Mouse (Mus musculus): Measurements from ENCODE around the gene Aanat. TPM values are rescaled to one million over a fixed set of nuclear protein-coding genes. Genes with fewer than 3 reads are reported as not detected.

Gene Aanat
- polyA plus RNA-seq, 1 experiment from 2014 or later, result not detected

DNA sequence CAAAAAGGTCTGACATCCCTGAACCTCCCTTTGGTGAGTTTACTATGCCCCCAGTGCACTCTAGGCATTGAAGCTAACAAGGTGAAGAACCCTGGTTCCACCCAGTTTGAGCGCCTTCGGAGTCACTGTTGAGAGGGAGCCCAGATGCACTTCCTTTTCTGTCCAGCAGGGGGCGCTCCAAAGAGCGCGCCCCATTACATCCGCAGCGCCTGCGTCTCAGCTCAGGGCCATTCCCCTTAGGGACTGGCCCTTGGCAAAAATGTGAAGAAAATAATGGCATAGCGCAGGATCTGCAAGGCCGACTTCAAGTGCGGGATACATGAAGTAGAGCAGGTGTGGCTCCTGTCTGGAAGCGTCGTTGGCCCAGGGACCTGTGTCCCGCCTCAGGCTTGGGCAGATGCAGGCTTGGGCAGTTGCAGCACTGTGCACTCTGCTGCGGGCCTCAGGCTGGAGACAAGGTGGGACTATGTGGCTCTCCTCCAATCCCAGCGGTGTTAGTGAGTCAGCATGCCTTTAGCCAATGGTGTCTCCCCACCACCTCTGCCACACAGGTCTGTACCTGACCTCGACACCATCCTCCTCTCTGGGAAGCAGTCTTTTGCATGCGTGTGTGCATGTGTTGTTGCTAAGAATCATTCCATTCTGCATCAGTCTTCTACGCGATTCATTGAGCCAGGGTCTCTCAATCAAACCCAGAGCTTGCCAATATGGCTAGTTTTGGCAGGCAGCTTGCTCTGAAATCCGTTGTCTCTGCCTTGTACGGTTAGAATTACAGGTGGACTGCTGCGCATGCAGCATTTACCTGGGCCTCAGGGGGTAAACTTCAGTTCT is 784 bp downstream of the Aanat start:
- Histone ChIP-seq H3K4me3 (ENCODE audit: inconsistent target) (no peak overlapping the region), H3K27ac (no peak overlapping the region), H3K36me3 (ENCODE audit: inconsistent target) (no peaks in the 10 kb centered on the region)

DNA sequence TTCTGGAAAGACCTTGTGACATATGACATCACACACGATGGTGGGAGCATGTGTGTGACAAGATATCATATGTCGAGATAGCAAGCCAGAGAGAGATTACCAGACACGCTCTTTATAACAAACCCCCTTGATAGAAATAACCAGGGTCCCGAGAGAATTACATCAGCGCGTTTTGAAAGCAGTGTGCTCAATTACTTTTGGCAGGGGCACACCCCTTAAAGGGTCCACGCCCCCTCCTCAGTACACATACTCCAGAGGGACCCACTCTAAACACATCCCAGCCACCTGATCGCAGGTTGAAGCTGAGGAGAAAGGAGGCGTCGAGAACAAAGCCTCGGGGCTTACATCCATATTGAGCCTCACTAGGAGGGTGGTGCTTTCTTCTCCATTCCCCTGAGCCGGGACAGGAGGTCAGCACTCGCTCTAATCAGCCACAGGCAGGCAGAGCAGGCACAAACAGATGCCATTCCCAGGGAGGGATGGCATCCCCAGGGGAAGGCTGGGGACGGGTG is 2.8 kb downstream of the Aanat start:
- H3K79me2 ChIP-seq (ENCODE audit: inconsistent target), result no peaks in the 10 kb centered on the region
- no peak overlapping the region for H3K4me3 ChIP-seq (ENCODE audit: inconsistent target)
- no peaks in the 10 kb centered on the region for H3K36me3 ChIP-seq (ENCODE audit: inconsistent target)
- no peak overlapping the region for H3K27ac ChIP-seq
- WGBS (ENCODE audit: missing documents), result 64% methylated on average over 14 of the region's 14 CpGs

More for the DNA sequence above, 784 bp downstream of the Aanat start:
- WGBS (ENCODE audit: missing documents), result 39% methylated on average over 23 of the region's 23 CpGs
- no peaks in the 10 kb centered on the region for H3K79me2 ChIP-seq (ENCODE audit: inconsistent target)

DNA sequence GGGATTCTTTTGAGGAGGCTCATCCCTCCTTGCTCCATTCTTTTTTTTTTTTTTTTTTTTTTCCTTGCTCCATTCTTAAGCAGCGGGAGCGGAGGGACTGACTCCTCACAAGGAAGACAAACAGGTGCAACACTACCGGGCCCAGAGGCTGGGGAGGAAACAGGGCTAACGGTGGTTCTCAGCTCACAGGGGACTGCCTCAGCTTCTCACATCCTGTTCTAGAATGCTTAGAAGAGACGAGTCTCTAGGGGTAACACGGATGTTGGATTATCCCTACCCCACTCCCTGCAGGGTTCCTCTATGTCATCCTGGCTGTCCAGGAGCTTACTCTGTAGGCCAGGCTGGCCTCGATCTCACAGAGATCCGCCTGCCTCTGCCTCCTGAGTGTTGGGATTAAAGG is 3.3 kb downstream of the Aanat start:
- WGBS (ENCODE audit: missing documents), result 63% methylated on average over 6 of the region's 8 CpGs
- H3K79me2 ChIP-seq (ENCODE audit: inconsistent target), result no peaks in the 10 kb centered on the region

DNA sequence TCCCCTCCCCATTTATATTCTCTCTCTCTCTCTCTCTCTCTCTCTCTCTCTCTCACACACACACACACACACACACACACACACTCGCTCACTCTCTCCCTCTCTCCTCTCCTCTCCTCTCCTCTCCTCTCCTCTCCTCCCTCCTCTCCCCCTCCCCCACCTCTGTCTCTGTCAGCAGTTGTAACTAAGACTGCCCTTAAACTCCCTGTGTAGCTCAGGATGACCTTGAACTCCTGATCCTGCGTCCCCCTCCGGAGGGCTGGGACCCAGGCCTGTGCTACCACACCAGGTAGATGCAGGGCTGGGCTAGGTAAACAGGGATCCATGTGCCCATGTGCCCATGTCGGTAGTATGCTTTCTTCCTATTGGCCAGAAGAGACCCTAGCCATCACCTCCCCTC is 5.4 kb downstream of the Aanat start:
- Histone ChIP-seq H3K4me3 (ENCODE audit: inconsistent target) (no peak overlapping the region), H3K79me2 (ENCODE audit: inconsistent target) (no peaks in the 10 kb centered on the region), H3K36me3 (ENCODE audit: inconsistent target) (no peaks in the 10 kb centered on the region), H3K27ac (no peak overlapping the region)
- WGBS (ENCODE audit: missing documents), result 96% methylated on average over 3 of the region's 4 CpGs

More for the DNA sequence above, 3.3 kb downstream of the Aanat start:
- no peak overlapping the region for H3K27ac ChIP-seq
- H3K36me3 ChIP-seq (ENCODE audit: inconsistent target), result no peaks in the 10 kb centered on the region
- H3K4me3 ChIP-seq (ENCODE audit: inconsistent target), result no peak overlapping the region

DNA sequence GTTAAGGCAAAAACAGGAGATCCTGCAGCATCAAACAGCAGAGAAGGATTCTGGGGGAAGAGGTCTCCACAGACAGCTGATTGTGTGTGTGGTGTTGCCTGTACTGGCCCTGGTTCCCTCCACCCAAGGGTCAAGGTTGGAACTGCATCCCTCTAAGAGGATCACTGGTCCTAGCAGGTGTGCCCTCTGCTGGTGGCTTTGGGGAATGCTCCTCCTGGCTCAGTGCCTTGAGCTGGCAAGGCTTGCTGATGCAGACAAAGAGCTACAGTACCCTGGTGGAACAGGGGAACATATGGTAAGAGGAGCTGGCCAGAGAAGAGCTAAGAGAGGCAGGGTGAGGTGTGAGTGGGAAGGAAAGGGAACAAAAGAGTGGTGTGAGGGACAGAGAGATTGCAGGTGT is 6.2 kb downstream of the Aanat start:
- no peak overlapping the region for H3K4me3 ChIP-seq (ENCODE audit: inconsistent target)
- no peak overlapping the region for H3K27ac ChIP-seq
- peaks cover 5% of the 10 kb centered on the region; the same call in 1 of the 2 replicates for H3K36me3 ChIP-seq (ENCODE audit: inconsistent target)
- no peaks in the 10 kb centered on the region for H3K79me2 ChIP-seq (ENCODE audit: inconsistent target)

DNA sequence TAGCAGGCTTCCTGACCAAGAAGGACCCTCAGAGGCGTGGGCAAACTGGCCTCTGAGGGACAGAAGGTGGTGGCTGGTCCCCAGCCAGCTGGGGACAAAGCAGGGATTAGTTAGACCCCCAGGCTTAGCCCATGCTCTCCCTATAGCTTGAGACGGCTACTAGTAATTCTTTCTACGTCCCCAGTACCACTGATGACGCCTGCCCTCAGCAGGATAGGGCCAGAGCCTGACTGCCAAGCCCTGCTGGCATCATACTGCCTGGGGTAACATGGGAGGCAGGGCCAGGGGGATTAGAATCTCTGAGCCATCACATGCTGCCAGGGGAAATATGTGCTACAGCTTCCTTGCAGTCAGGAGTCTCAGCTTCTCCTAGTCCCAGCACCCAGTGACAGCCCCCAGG is 7.1 kb downstream of the Aanat start:
- no peak overlapping the region for H3K4me3 ChIP-seq (ENCODE audit: inconsistent target)
- H3K79me2 ChIP-seq (ENCODE audit: inconsistent target), result no peaks in the 10 kb centered on the region
- 95% methylated on average over 4 of the region's 4 CpGs for WGBS (ENCODE audit: missing documents)
- H3K27ac ChIP-seq, result no peak overlapping the region
- H3K36me3 ChIP-seq (ENCODE audit: inconsistent target), result peaks cover 14% of the 10 kb centered on the region; the same call in 1 of the 2 replicates

DNA sequence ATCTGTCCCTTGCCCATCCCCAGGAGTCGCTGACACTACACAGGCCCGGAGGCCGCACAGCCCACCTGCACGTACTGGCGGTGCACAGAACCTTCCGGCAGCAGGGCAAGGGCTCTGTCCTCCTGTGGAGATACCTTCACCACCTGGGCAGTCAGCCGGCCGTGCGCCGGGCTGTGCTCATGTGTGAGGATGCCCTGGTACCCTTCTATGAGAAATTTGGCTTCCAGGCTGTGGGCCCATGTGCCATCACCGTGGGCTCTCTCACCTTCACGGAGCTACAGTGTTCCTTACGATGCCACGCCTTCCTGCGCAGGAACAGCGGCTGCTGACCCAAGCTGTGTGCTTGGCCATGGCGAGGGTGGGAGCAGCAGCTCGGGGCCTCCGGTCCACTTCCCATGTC is 10.5 kb downstream of the Aanat start:
- H3K79me2 ChIP-seq (ENCODE audit: inconsistent target), result no peaks in the 10 kb centered on the region
- WGBS (ENCODE audit: missing documents), result 96% methylated on average over 16 of the region's 19 CpGs
- H3K4me3 ChIP-seq (ENCODE audit: inconsistent target), result no peak overlapping the region
- H3K36me3 ChIP-seq (ENCODE audit: inconsistent target), result peaks cover 49% of the 10 kb centered on the region
- no peak overlapping the region for H3K27ac ChIP-seq

DNA sequence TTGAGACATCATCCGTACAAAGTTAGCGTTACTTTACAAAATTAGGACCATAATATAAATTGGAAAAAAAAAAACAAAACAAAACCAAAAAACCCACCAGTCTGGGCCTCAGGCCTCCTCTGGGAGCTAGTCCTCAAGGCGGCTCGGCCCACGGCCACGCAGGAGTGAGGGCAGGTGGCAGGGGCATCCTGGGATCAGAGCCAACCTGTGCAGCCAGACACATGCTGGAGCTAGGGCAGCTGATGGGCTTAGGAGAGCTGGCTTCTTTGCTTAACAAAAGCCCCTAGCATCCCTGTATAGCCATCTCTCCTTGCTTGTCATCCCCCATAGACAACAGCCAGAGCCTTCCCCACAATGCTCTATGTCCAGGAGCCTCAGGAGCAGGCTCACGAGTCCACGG is 12.0 kb downstream of the Aanat start:
- WGBS (ENCODE audit: missing documents), result 95% methylated on average over 8 of the region's 8 CpGs
- Histone ChIP-seq H3K27ac (no peak overlapping the region), H3K79me2 (ENCODE audit: inconsistent target) (no peaks in the 10 kb centered on the region), H3K4me3 (ENCODE audit: inconsistent target) (no peak overlapping the region), H3K36me3 (ENCODE audit: inconsistent target) (peaks cover 63% of the 10 kb centered on the region)

DNA sequence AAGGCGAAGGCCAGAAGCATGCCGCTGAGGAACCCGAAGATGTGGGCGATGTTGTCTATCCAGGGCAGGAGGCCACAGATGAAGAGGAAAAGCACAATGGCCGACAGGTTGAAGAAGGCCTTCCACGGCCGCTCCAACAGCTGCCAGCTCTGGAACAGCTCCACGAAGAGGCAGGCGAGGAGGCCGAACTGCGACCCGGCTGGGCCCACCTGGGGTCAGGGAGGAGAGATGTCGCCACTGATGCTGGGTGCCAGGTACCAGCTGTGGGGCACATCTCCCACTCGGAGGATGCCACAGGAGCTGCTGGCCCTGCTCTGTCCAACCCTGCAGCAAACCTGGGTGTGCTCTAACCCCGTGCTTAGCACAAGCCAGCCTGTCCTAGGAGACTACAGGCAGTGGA is 13.0 kb downstream of the Aanat start:
- H3K27ac ChIP-seq, result no peak overlapping the region
- 95% methylated on average over 9 of the region's 15 CpGs for WGBS (ENCODE audit: missing documents)
- peaks cover 73% of the 10 kb centered on the region for H3K36me3 ChIP-seq (ENCODE audit: inconsistent target)
- no peaks in the 10 kb centered on the region for H3K79me2 ChIP-seq (ENCODE audit: inconsistent target)
- H3K4me3 ChIP-seq (ENCODE audit: inconsistent target), result no peak overlapping the region

DNA sequence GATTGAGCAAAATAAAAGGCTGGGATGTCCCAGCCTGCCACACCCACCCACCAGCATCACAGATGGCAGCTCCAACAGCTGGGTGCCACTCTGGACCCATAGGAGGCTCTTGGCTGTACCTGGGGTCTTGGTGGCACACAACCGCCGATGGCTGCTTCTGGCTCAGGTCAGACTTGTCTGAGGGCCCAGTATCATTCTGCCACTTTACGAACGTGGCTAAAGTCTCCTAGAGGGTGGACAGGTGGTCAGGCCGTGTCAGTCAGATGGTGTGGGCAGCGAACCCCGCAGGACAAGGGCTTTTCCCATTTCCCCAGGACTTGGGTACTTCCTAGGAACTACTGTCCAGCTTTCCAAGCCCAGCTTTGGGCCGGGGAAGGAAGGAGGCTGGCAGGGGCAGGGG is 14.9 kb downstream of the Aanat start:
- 91% methylated on average over 8 of the region's 8 CpGs for WGBS (ENCODE audit: missing documents)
- H3K27ac ChIP-seq, result no peak overlapping the region
- H3K4me3 ChIP-seq (ENCODE audit: inconsistent target), result no peak overlapping the region
- H3K36me3 ChIP-seq (ENCODE audit: inconsistent target), result peaks cover 90% of the 10 kb centered on the region
- H3K79me2 ChIP-seq (ENCODE audit: inconsistent target), result peaks cover 1% of the 10 kb centered on the region; the same call in 1 of the 2 replicates

DNA sequence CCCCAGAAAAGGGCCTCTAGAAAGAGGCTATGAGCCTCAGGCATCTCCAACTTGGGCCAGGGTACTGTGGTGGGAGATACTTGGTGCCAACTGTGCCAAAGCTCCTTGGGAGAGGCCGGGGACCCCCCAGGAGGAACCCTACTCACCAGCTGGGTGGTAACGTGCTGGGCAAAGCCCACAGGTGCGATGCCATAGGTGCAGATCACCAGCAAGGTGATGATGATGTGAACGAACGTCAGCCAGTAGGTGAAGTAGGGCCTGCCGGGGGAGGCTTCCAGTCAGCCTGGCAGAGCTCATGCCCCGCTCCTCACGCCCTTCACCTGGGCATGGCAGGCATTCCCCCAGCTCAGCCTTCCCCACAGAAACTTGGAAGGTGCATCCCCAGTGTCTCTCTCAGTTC is 15.8 kb downstream of the Aanat start:
- Histone ChIP-seq H3K27ac (no peak overlapping the region), H3K36me3 (ENCODE audit: inconsistent target) (peaks cover 98% of the 10 kb centered on the region), H3K4me3 (ENCODE audit: inconsistent target) (no peak overlapping the region), H3K79me2 (ENCODE audit: inconsistent target) (peaks cover 10% of the 10 kb centered on the region; the same call in 1 of the 2 replicates)
- WGBS (ENCODE audit: missing documents), result 94% methylated on average over 8 of the region's 8 CpGs

DNA sequence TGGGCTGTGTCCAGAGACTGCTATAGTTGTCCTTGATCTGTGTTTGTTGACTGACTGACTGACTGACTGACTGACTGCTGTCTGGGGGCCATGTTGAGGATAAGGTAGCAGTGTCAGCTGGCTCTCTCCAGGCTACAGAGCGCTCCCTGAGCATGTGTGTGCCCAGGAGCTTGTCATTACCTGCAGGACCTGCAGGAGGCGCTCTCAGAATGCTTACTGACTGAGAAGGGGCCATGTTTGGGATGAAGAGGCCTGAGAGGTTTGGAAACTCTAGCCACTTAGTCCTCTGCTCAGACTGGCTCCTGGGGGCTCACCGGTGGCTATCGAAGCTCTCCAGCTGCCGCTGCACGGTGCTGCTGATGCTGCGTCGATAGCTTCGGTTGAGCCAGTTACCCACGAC is 17.1 kb downstream of the Aanat start:
- 93% methylated on average over 10 of the region's 10 CpGs for WGBS (ENCODE audit: missing documents)
- no peak overlapping the region for H3K4me3 ChIP-seq (ENCODE audit: inconsistent target)
- peaks cover 94% of the 10 kb centered on the region for H3K36me3 ChIP-seq (ENCODE audit: inconsistent target)
- H3K27ac ChIP-seq, result no peak overlapping the region
- H3K79me2 ChIP-seq (ENCODE audit: inconsistent target), result peaks cover 21% of the 10 kb centered on the region; the same call in 1 of the 2 replicates

DNA sequence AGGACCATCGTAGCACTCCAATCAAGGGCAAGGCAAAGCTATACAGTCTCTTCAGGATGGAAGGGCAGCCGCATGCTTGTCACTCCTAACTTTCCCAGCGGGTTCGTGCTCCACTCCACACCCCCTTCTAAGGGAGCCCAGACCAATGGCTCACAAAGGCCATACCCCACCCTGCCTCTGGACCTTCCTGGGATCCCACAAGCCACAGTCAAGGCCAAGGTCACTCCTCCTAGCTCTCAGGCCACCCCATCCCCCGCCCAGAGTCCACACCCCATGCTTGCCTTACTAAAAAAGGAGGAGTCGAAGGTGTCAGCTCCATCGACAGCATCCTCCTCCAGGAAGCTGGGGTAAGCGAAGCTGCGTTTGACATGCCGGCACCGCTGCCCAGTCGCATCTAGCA is 17.9 kb downstream of the Aanat start:
- H3K79me2 ChIP-seq (ENCODE audit: inconsistent target), result peaks cover 28% of the 10 kb centered on the region; the same call in 1 of the 2 replicates
- H3K4me3 ChIP-seq (ENCODE audit: inconsistent target), result no peak overlapping the region
- no peak overlapping the region for H3K27ac ChIP-seq
- WGBS (ENCODE audit: missing documents), result 95% methylated on average over 12 of the region's 12 CpGs
- peaks cover 94% of the 10 kb centered on the region for H3K36me3 ChIP-seq (ENCODE audit: inconsistent target)

DNA sequence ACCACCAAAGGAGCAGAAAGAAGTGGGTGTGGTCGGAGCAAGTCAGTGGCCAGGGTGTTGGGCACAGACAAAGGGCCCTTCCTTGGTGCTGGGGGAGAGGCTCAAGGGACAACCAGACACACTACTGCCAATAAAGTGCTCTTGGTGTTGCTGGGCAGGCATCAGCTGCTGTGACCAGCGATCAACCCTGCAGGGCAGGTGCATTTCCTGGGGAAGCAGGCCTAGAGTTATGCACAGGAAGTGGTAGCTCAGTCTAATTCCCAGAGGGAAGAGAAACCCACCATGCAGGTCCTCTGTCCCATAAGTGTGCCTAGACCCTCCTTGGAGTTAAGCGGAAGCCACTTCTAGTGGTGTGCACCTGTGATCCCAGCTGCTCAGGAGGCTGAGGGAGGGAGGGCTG is 21.5 kb downstream of the Aanat start:
- H3K79me2 ChIP-seq (ENCODE audit: inconsistent target), result peaks cover 65% of the 10 kb centered on the region
- H3K27ac ChIP-seq, result no peak overlapping the region
- no peak overlapping the region for H3K4me3 ChIP-seq (ENCODE audit: inconsistent target)
- 80% methylated on average over 3 of the region's 3 CpGs for WGBS (ENCODE audit: missing documents)
- peaks cover 71% of the 10 kb centered on the region for H3K36me3 ChIP-seq (ENCODE audit: inconsistent target)

DNA sequence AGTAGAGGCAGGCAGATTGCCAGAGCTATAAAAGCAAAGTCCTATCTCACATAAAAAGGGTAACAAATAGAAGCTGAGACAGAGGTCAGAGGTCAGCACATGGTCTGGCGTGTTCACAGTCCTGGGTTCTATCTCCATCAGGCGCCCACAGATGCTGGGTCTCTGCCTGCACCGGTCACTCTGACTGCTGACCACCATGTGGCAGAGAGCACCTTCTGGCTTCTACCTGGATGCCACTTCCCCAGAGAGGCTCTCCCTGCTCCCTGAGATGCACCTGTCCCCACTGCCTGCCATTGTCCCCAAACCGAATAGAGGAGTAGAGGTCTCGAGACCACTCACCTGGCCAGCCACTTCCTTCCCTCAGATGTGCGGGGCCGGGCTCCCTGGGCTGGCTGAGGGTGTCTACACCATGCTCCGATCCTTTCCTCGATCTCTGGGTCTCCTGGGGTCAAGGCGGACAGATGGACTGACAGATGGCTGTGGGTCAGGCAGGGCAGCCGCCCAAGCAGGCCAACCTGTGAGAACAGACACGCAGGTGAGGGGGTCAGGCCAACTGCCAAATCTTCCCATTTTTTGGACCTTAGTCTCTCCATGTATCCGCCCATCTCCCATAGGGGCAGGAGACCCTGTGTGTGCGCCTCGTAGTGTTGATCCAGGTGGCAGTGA is 23.9 kb downstream of the Aanat start:
- Histone ChIP-seq H3K79me2 (ENCODE audit: inconsistent target) (peaks cover 89% of the 10 kb centered on the region), H3K27ac (no peak overlapping the region), H3K36me3 (ENCODE audit: inconsistent target) (peaks cover 48% of the 10 kb centered on the region), H3K4me3 (ENCODE audit: inconsistent target) (no peak overlapping the region)
- 93% methylated on average over 15 of the region's 15 CpGs for WGBS (ENCODE audit: missing documents)

Data from macrophage (primary cell).